Mouse (Mus musculus): ENCODE results near the gene Gast.

- no peak for TF ChIP-seq CTCF (IDR thresholded peaks at IDR 0.05; ENCODE audit: low read depth)
- no peak for TF ChIP-seq EP300 (IDR thresholded peaks at IDR 0.05; ENCODE audit: low read depth)
These were observed 20.8 kb upstream of the Gast start for GRCm38 (mm10) chr11:100313424-100313823.
